Mouse (Mus musculus) lung, adult 2 months (tissue): Measurements from ENCODE around the gene Zbtb37.

ENCODE experiments used
- CTCF ChIP-seq: fragments of 200-500 bp; IDR thresholded peaks from 2 replicates; pipeline ENCODE4 v1.5.1; 2011; ENCODE audit warnings: mild to moderate bottlenecking, low read length, control low read depth; ENCODE audit not compliant: insufficient read depth
- POLR2A ChIP-seq: fragments of 200-500 bp; IDR thresholded peaks from 2 replicates; pipeline ENCODE4 v1.6.1; 2011; ENCODE audit warnings: low read depth, mild to moderate bottlenecking, control low read depth, low read length, borderline replicate concordance; ENCODE audit errors: extremely low read depth

GRCm38 (mm10) chr1:161031881-161032280 lies 2.8 kb downstream of the Zbtb37 start:
- TF ChIP-seq POLR2A (no peak), CTCF (no peak)
